Mouse (Mus musculus) CH12.LX (cell line): ENCODE measurements around the gene Itgav. TPM values are rescaled to one million over a fixed set of nuclear protein-coding genes. Genes with fewer than 3 reads are reported as not detected.

Experiments
- DNase-seq: peaks from one replicate; pipeline ENCODE4 v3.0.0-alpha.2; 2013; ENCODE audit errors: extremely low read depth
- H3K27ac ChIP-seq: 2 replicates; pipeline ENCODE4 v1.5.1; 2012; ENCODE audit warnings: low read depth, mild to moderate bottlenecking, control low read depth, moderate library complexity; ENCODE audit not compliant: insufficient read depth
- H3K27me3 ChIP-seq: replicated peaks from 2 replicates; pipeline ENCODE3; 2012; ENCODE audit warnings: inconsistent platforms
- H3K36me3 ChIP-seq, 2 experiments: replicated peaks in 1 of 2; 2 replicates each; pipeline versions ENCODE3 to v1.6.1; 2012; ENCODE audit warnings: inconsistent platforms in 1 of 2, low read length in 1 of 2, mild to moderate bottlenecking in 1 of 2, mixed read lengths in 1 of 2, moderate library complexity in 1 of 2; ENCODE audit not compliant: control insufficient read depth in 1 of 2, insufficient read depth in 1 of 2
- H3K4me1 ChIP-seq, 2 experiments: 2 replicates each; pipeline ENCODE4 v1.6.1; 2012; ENCODE audit warnings: inconsistent platforms in 1 of 2, moderate library complexity in 1 of 2; ENCODE audit not compliant: insufficient read depth in 2 of 2, control insufficient read depth in 1 of 2
- H3K4me2 ChIP-seq: 2 replicates; pipeline ENCODE4 v1.6.1; 2012; ENCODE audit warnings: low read depth, mild to moderate bottlenecking, control low read depth; ENCODE audit not compliant: poor library complexity, insufficient read depth, severe bottlenecking
- H3K4me3 ChIP-seq, 3 experiments: fragments of 150-350 bp in 1 of 3; sonication (generic) in 1 of 3; replicated peaks in 1 of 3; 2 replicates each; pipeline versions ENCODE3 to v1.5.1; 2011 to 2012; ENCODE audit warnings: low read depth in 2 of 3, low read length in 2 of 3, mild to moderate bottlenecking in 2 of 3, moderate library complexity in 2 of 3, control low read depth in 1 of 3, improper control_type of control experiment in 1 of 3, inconsistent platforms in 1 of 3, mixed read lengths in 1 of 3; ENCODE audit not compliant: poor library complexity in 1 of 3
- H3K79me2 ChIP-seq: replicated peaks from 2 replicates; pipeline ENCODE4 v1.6.1; 2012; ENCODE audit warnings: mild to moderate bottlenecking, moderate library complexity; ENCODE audit not compliant: control insufficient read depth, poor library complexity, insufficient read depth, severe bottlenecking; ENCODE audit errors: extremely low read depth
- H3K9ac ChIP-seq: 2 replicates; pipeline ENCODE4 v1.6.1; 2012; ENCODE audit warnings: low read depth, mild to moderate bottlenecking, control low read depth, moderate library complexity; ENCODE audit not compliant: insufficient read depth
- H3K9me3 ChIP-seq: replicated peaks from 2 replicates; pipeline ENCODE3; 2012; ENCODE audit warnings: low read length, inconsistent platforms, mixed read lengths
- CHD1 ChIP-seq: IDR thresholded peaks from 2 replicates; pipeline ENCODE4 v1.6.1; 2012; ENCODE audit warnings: low read depth, low read length, improper control_type of control experiment, inconsistent platforms
- CTCF ChIP-seq, 2 experiments: IDR thresholded peaks in 1 of 2; conservative IDR thresholded peaks in 1 of 2; 2 replicates each; pipeline ENCODE4 v1.5.1; 2011 to 2012; ENCODE audit warnings: low read depth in 2 of 2, low read length in 2 of 2, improper control_type of control experiment in 1 of 2, inconsistent platforms in 1 of 2, mild to moderate bottlenecking in 1 of 2, moderate library complexity in 1 of 2
- E2F4 ChIP-seq: IDR thresholded peaks from 2 replicates; pipeline ENCODE4 v1.6.1; 2011; ENCODE audit warnings: low read depth, low read length, improper control_type of control experiment; ENCODE audit not compliant: insufficient replicate concordance
- ELF1 ChIP-seq: IDR thresholded peaks from 2 replicates; pipeline ENCODE4 v1.6.1; 2014; ENCODE audit warnings: low read depth, mild to moderate bottlenecking, inconsistent platforms, low read length, improper control_type of control experiment
- EP300 ChIP-seq: IDR thresholded peaks from 2 replicates; pipeline ENCODE4 v1.6.1; 2011; ENCODE audit warnings: low read length, improper control_type of control experiment
- GABPA ChIP-seq: IDR thresholded peaks from 2 replicates; pipeline ENCODE4 v1.6.1; 2012; ENCODE audit warnings: low read depth, low read length, improper control_type of control experiment, inconsistent platforms; ENCODE audit not compliant: insufficient replicate concordance
- HCFC1 ChIP-seq: IDR thresholded peaks from 2 replicates; pipeline ENCODE4 v1.6.1; 2012; ENCODE audit warnings: low read depth, mild to moderate bottlenecking, inconsistent platforms, low read length, improper control_type of control experiment
- IRF4 ChIP-seq: IDR thresholded peaks from 2 replicates; pipeline ENCODE4 v1.6.1; 2014; ENCODE audit warnings: low read depth, mild to moderate bottlenecking, inconsistent platforms, low read length, improper control_type of control experiment
- MAFK ChIP-seq: IDR thresholded peaks from 2 replicates; pipeline ENCODE4 v1.6.1; 2011; ENCODE audit warnings: low read length, improper control_type of control experiment; ENCODE audit not compliant: insufficient replicate concordance
- MAX ChIP-seq: IDR thresholded peaks from 2 replicates; pipeline ENCODE4 v1.6.1; 2011; ENCODE audit warnings: low read length, improper control_type of control experiment
- MAZ ChIP-seq: IDR thresholded peaks from 2 replicates; pipeline ENCODE4 v1.6.1; 2012; ENCODE audit warnings: low read depth, mild to moderate bottlenecking, inconsistent platforms, low read length, improper control_type of control experiment, moderate library complexity
- MXI1 ChIP-seq: IDR thresholded peaks from 2 replicates; pipeline ENCODE4 v1.6.1; 2011; ENCODE audit warnings: mild to moderate bottlenecking, low read depth, low read length, improper control_type of control experiment
- MYC ChIP-seq: IDR thresholded peaks from 2 replicates; pipeline ENCODE4 v1.6.1; 2011; ENCODE audit warnings: low read depth, mild to moderate bottlenecking, improper control_type of control experiment, low read length
- PAX5 ChIP-seq: IDR thresholded peaks from 2 replicates; pipeline ENCODE4 v1.6.1; 2012; ENCODE audit warnings: low read length, inconsistent platforms, mixed read lengths
- POLR2A ChIP-seq: IDR thresholded peaks from 2 replicates; pipeline ENCODE4 v1.6.1; 2011; ENCODE audit warnings: low read depth, mild to moderate bottlenecking, improper control_type of control experiment, low read length
- SIN3A ChIP-seq: IDR thresholded peaks from 2 replicates; pipeline ENCODE4 v1.6.1; 2012; ENCODE audit warnings: low read length, improper control_type of control experiment, inconsistent platforms
- TCF12 ChIP-seq: IDR thresholded peaks from 2 replicates; pipeline ENCODE4 v1.6.1; 2014; ENCODE audit warnings: low read depth, mild to moderate bottlenecking, inconsistent platforms, low read length, improper control_type of control experiment
- UBTF ChIP-seq: IDR thresholded peaks from 2 replicates; pipeline ENCODE4 v1.6.1; 2012; ENCODE audit warnings: low read depth, mild to moderate bottlenecking, inconsistent platforms, low read length, improper control_type of control experiment, moderate library complexity
- USF1 ChIP-seq: IDR thresholded peaks from 2 replicates; pipeline ENCODE4 v1.6.1; 2014; ENCODE audit warnings: low read depth, mild to moderate bottlenecking, inconsistent platforms, low read length, improper control_type of control experiment
- USF2 ChIP-seq: conservative IDR thresholded peaks from 2 replicates; pipeline ENCODE4 v1.6.1; 2011; ENCODE audit warnings: low read depth, low read length, improper control_type of control experiment
- ZKSCAN1 ChIP-seq: IDR thresholded peaks from 2 replicates; pipeline ENCODE4 v1.6.1; 2012; ENCODE audit warnings: low read depth, inconsistent platforms, low read length, improper control_type of control experiment, borderline replicate concordance
- ZNF384 ChIP-seq: IDR thresholded peaks from 2 replicates; pipeline ENCODE4 v1.6.1; 2012; ENCODE audit warnings: low read depth, low read length, improper control_type of control experiment, inconsistent platforms
- dilution Hi-C: fragments of 300-500 bp; cut with MboI; formaldehyde crosslinking; loops from 2 replicates; pipeline ENCODE4 v1.14.3; 2020; ENCODE audit warnings: low sequenced_read_pairs; ENCODE audit not compliant: extremely low pct_unique_long_range_greater_than_20kb, extremely low pct_ligation_motif_present
- in situ Hi-C: fragments of 300-500 bp; cut with MboI; formaldehyde crosslinking; loops from 3 replicates; pipeline ENCODE4 v1.14.3; 2019; ENCODE audit warnings: low sequenced_read_pairs, low pct_ligation_motif_present, low pct_unique_long_range_greater_than_20kb, mixed read lengths
- polyA plus RNA-seq: library from polyadenylated mRNA; unstranded; fragments of >175 nt; gene quantifications from 2 replicates; pipeline ENCODE4 v1.2.1, GENCODE M21; 2012; ENCODE audit warnings: low read depth; ENCODE audit not compliant: insufficient read length
- total RNA-seq, 2 experiments: library from RNA; depleted of rRNA; stranded (reverse); fragments of 300-350 nt in 1 of 2; fragments of >200 nt in 1 of 2; gene quantifications; 2 replicates each; pipeline ENCODE4 v1.2.3; 2012 to 2014

Itgav gene
- total and polyA plus RNA-seq, 3 experiments, result 16.2 to 28.2 (median 25.5) TPM

DNA sequence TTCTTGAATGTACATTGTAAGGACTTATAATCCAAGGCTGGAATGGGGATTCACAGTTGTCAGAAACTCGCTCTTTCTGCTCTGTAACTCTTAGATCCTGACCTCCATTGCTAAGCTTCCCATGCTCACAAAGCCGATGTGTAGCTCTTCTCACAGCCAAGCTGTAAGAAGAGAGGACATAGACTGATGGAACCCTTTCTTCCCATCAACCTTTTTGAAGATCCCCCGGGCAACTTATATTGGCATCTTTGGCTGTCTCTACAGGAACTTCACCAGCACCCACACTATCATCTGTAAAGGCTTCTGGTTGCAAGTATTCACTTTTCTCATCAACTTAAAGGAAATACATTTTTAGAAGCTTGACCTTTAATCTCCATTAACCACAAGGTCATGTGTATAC, 2.6 kb upstream of the Itgav start:
- no peak overlapping the region for H3K9ac ChIP-seq
- H3K4me2 ChIP-seq, result no peak overlapping the region
- in situ Hi-C loops (no loop called here), dilution Hi-C loops (no loop called here)
- H3K27me3 ChIP-seq, result no peaks in the 10 kb centered on the region
- no peaks in the 10 kb centered on the region for H3K36me3 ChIP-seq
- peaks cover 2 to 8% of the 10 kb centered on the region in 2 experiments; a peak in 1 of 4 replicates for H3K4me1 ChIP-seq
- TF ChIP-seq TCF12 (no peak), E2F4 (no peak), HCFC1 (no peak), MAFK (no peak)
- H3K4me3 ChIP-seq, result no peak overlapping the region
- DNase-seq, result no peak
- peaks cover 18% of the 10 kb centered on the region for H3K79me2 ChIP-seq
- no peak overlapping the region for H3K27ac ChIP-seq
- no peaks in the 10 kb centered on the region for H3K9me3 ChIP-seq

DNA sequence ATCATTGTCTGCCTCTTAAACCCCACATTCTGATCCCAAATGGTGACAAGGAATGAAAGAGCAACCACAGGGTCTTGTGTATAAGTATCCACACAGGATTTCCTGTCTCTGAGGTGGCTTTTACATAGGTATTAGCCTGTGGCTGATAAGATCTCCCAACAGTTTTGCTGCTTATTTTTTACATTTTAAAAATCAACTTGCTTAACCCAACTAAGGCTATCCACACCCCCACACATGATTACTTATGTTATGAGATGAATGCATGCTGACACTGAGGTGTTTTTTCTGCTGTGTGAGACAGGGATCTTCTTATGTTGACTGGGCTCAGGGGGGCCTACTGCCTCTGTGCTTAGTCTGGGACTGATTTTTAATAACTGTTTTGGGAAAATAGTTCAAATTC, 1.3 kb upstream of the Itgav start:
- no peak overlapping the region for H3K27ac ChIP-seq
- H3K4me1 ChIP-seq, result peaks cover 2 to 17% of the 10 kb centered on the region in 2 experiments; a peak in 2 of 4 replicates
- DNase-seq, result no peak
- H3K4me3 ChIP-seq, result peak overlapping the region in 1 of 3 experiments; percentile 94
- H3K4me2 ChIP-seq, result peak overlapping the region; percentile 66; the same call in 1 of the 2 replicates
- no peaks in the 10 kb centered on the region for H3K36me3 ChIP-seq
- in situ Hi-C loops, result no loop called here
- H3K27me3 ChIP-seq, result no peaks in the 10 kb centered on the region
- no peak for TF ChIP-seq MXI1
- TF ChIP-seq PAX5, result no peak
- TF ChIP-seq USF1, result no peak
- TF ChIP-seq POLR2A, result no peak
- no peak for TF ChIP-seq MAX
- no peak for TF ChIP-seq EP300
- TF ChIP-seq SIN3A, result no peak
- TF ChIP-seq USF2, result no peak
- no peak for TF ChIP-seq CHD1
- no peak for TF ChIP-seq ZKSCAN1
- no peak for TF ChIP-seq MAZ
- no peak for TF ChIP-seq UBTF
- no peak for TF ChIP-seq GABPA
- no peak for TF ChIP-seq CTCF (conservative IDR thresholded peaks at IDR 0.05 in 1 of 2, IDR thresholded peaks at IDR 0.05 in 1 of 2; ENCODE audit: low read depth in 2 of 2, low read length in 2 of 2)
- TF ChIP-seq ELF1, result no peak
- no peak for TF ChIP-seq TCF12
- no peak for TF ChIP-seq IRF4
- TF ChIP-seq ZNF384, result no peak
- no peak for TF ChIP-seq MYC
- TF ChIP-seq, all 38 proteins: peak for 0
- Histone ChIP-seq H3K9me3 (no peaks in the 10 kb centered on the region), H3K9ac (peak overlapping the region; percentile 39; the same call in 1 of the 2 replicates), H3K79me2 (peaks cover 29% of the 10 kb centered on the region)
- dilution Hi-C loops, result no loop called here
